Mouse (Mus musculus) lung, adult 18-20 months (tissue): ENCODE results near the gene Pear1.
A peak's percentile ranks its signal among the peaks of the same experiment; 100 is the strongest.

ENCODE experiments used
- DNase-seq, 2 experiments: peaks; one replicate each; pipeline ENCODE4 v3.0.0; 2022; ENCODE audit warnings: mixed read lengths in 2 of 2

Pear1 gene

GRCm38 (mm10) chr3:87763683-87764289 is 60.3 kb downstream of the Pear1 start:
- DNase-seq = peak; percentile 56 to 60

GRCm38 (mm10) chr3:87763202-87763601 is 60.9 kb downstream of the Pear1 start:
- no peak for DNase-seq

GRCm38 (mm10) chr3:87761408-87762375 is 62.4 kb downstream of the Pear1 start:
- no peak for DNase-seq

- no peak for DNase-seq
Measured at GRCm38 (mm10) chr3:87758641-87759040, 65.5 kb downstream of the Pear1 start.

GRCm38 (mm10) chr3:87756488-87756887 is 67.6 kb downstream of the Pear1 start:
- DNase-seq = no peak

GRCm38 (mm10) chr3:87755964-87756363 is 68.1 kb downstream of the Pear1 start:
- DNase-seq = peak; percentile 80 to 84

GRCm38 (mm10) chr3:87753829-87754228 is 70.3 kb downstream of the Pear1 start:
- no peak for DNase-seq

- DNase-seq = no peak
Measured at GRCm38 (mm10) chr3:87752567-87752966, 71.5 kb downstream of the Pear1 start.

GRCm38 (mm10) chr3:87749977-87750376 is 74.1 kb downstream of the Pear1 start:
- no peak for DNase-seq

GRCm38 (mm10) chr3:87749036-87749435 is 75.1 kb downstream of the Pear1 start:
- peak; percentile 44 to 67 for DNase-seq

GRCm38 (mm10) chr3:87748431-87748830 is 75.7 kb downstream of the Pear1 start, which contains the start of gene Lrrc71:
Gene Lrrc71, minus strand, starts transcription at chr3:87748625.
- DNase-seq = peak; percentile 29 to 64

GRCm38 (mm10) chr3:87745036-87745659 is 79.0 kb downstream of the Pear1 start:
- no peak for DNase-seq

GRCm38 (mm10) chr3:87743927-87744326 is 80.2 kb downstream of the Pear1 start:
- no peak for DNase-seq

GRCm38 (mm10) chr3:87742735-87743134 is 81.4 kb downstream of the Pear1 start:
- DNase-seq = no peak

- no peak for DNase-seq
Measured at GRCm38 (mm10) chr3:87742013-87742412, 82.1 kb downstream of the Pear1 start.

GRCm38 (mm10) chr3:87738906-87739305 is 85.2 kb downstream of the Pear1 start:
- no peak for DNase-seq

GRCm38 (mm10) chr3:87735335-87735734 is 88.8 kb downstream of the Pear1 start:
- DNase-seq = no peak

- DNase-seq = peak in 1 of 2 experiments; percentile 10
Measured at GRCm38 (mm10) chr3:87733984-87734761, 89.9 kb downstream of the Pear1 start.

GRCm38 (mm10) chr3:87733098-87733497 is 91.0 kb downstream of the Pear1 start:
- no peak for DNase-seq

- no peak for DNase-seq
Measured at GRCm38 (mm10) chr3:87728696-87729095, 95.4 kb downstream of the Pear1 start.

GRCm38 (mm10) chr3:87726191-87726590 is 97.9 kb downstream of the Pear1 start:
- no peak for DNase-seq

GRCm38 (mm10) chr3:87725396-87726160 is 98.5 kb downstream of the Pear1 start:
- DNase-seq = no peak
